Mouse (Mus musculus) bone marrow macrophage, adult 2 months (primary cell): ENCODE data around the gene Ceacam20.

ENCODE experiments used
- CTCF ChIP-seq: IDR thresholded peaks from 2 replicates; pipeline ENCODE4 v1.5.1; 2012; ENCODE audit warnings: low read depth, mild to moderate bottlenecking, low read length, moderate library complexity
- POLR2A ChIP-seq: IDR thresholded peaks from 2 replicates; pipeline ENCODE4 v1.6.1; 2012; ENCODE audit warnings: mild to moderate bottlenecking, low read depth, low read length, borderline replicate concordance

DNA sequence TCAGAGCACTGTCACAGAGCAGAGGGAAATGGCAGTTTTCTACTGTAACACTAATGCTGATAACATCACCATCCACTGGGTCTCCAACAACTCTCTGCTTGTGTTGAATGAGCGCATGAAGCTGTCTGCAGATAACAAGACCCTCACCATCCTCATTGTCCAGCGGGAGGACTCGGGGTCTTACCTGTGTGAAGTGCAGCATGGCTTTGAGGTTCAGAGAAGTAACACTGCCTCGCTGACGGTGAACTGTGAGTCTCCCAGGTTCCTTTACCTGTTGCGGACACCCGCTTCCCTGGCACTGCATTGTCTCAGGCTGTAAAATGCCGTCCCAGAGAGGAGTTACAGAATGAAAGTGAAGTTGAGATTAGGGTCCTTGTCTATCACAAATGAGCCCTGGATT lies 5.0 kb downstream of the Ceacam20 start:
- no peak for TF ChIP-seq CTCF
- TF ChIP-seq POLR2A: no peak
